Mouse (Mus musculus) CH12.LX (cell line): Measurements from ENCODE around the gene Slpi.
A peak's percentile ranks its signal among the peaks of the same experiment; 100 is the strongest.

Experiments
- CTCF ChIP-seq, 2 experiments: IDR thresholded peaks in 1 of 2; conservative IDR thresholded peaks in 1 of 2; 2 replicates each; pipeline ENCODE4 v1.5.1; 2011 to 2012; ENCODE audit warnings: low read depth in 2 of 2, low read length in 2 of 2, improper control_type of control experiment in 1 of 2, inconsistent platforms in 1 of 2, mild to moderate bottlenecking in 1 of 2, moderate library complexity in 1 of 2
- HCFC1 ChIP-seq: IDR thresholded peaks from 2 replicates; pipeline ENCODE4 v1.6.1; 2012; ENCODE audit warnings: low read depth, mild to moderate bottlenecking, inconsistent platforms, low read length, improper control_type of control experiment
- MAFK ChIP-seq: IDR thresholded peaks from 2 replicates; pipeline ENCODE4 v1.6.1; 2011; ENCODE audit warnings: low read length, improper control_type of control experiment; ENCODE audit not compliant: insufficient replicate concordance
- MAX ChIP-seq: IDR thresholded peaks from 2 replicates; pipeline ENCODE4 v1.6.1; 2011; ENCODE audit warnings: low read length, improper control_type of control experiment
- NRF1 ChIP-seq: IDR thresholded peaks from 2 replicates; pipeline ENCODE4 v1.6.1; 2014; ENCODE audit warnings: low read depth, mild to moderate bottlenecking, inconsistent platforms, low read length, improper control_type of control experiment, moderate library complexity
- POLR2A ChIP-seq: IDR thresholded peaks from 2 replicates; pipeline ENCODE4 v1.6.1; 2011; ENCODE audit warnings: low read depth, mild to moderate bottlenecking, improper control_type of control experiment, low read length
- RCOR1 ChIP-seq: conservative IDR thresholded peaks from 2 replicates; pipeline ENCODE4 v1.6.1; 2012; ENCODE audit warnings: low read depth, mild to moderate bottlenecking, inconsistent platforms, low read length, improper control_type of control experiment
- TCF12 ChIP-seq: IDR thresholded peaks from 2 replicates; pipeline ENCODE4 v1.6.1; 2014; ENCODE audit warnings: low read depth, mild to moderate bottlenecking, inconsistent platforms, low read length, improper control_type of control experiment
- ZMIZ1 ChIP-seq: IDR thresholded peaks from 2 replicates; pipeline ENCODE4 v1.6.1; 2012; ENCODE audit warnings: low read depth, mild to moderate bottlenecking, inconsistent platforms, low read length, improper control_type of control experiment

DNA sequence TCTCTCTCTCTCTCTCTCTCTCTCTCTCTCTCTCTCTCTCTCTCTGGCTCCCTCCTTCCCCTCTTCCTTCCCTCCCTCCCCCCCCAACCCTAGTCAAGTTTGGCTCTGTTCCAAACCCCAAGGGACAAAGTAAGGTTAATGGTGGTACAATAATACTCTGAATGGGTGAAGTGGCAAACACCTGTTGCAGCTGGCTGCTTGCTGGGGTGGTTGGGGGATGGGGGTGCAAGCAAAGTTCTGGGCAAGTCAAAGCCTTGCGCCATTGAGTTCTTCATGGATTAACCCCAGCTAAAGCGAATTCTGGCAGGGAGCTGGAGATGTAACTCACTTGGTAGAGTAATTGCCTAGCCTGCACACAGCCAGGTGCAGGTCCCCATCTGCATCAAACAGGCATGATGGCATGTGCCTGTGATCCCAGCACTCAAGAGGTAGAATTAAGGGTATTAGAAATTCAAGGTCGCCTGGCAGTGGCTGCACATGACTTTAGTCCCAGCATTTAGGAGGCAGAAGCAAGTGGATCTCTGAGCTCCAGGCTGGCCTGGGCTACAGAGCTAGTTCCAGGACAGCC, 29.5 kb upstream of the Slpi start:
- TF ChIP-seq MAFK (no peak), MAX (no peak), CTCF (conservative IDR thresholded peaks at IDR 0.05 in 1 of 2, IDR thresholded peaks at IDR 0.05 in 1 of 2; ENCODE audit: low read depth in 2 of 2, low read length in 2 of 2) (no peak), ZMIZ1 (no peak), NRF1 (no peak), TCF12 (0 out of 2 replicates have a peak, but pooled peaks have one; percentile 48), HCFC1 (no peak), POLR2A (no peak), RCOR1 (no peak)
